Mouse (Mus musculus) right cerebral cortex, adult 2 months (tissue): ENCODE measurements around the gene Dcdc2b.
A peak's percentile ranks its signal among the peaks of the same experiment; 100 is the strongest.

ENCODE experiments used
- DNase-seq, 2 experiments: peaks; one replicate each; pipeline ENCODE4 v3.0.0; 2021 to 2022; ENCODE audit warnings: low spot score in 2 of 2

Dcdc2b gene

GRCm38 (mm10) chr4:129621283-129621841 lies 7.3 kb upstream of the Dcdc2b start:
- no peak for DNase-seq

GRCm38 (mm10) chr4:129620419-129621282 lies 6.6 kb upstream of the Dcdc2b start:
- DNase-seq, result no peak

GRCm38 (mm10) chr4:129618786-129619691 lies 5.0 kb upstream of the Dcdc2b start, which contains the start of gene Iqcc:
Gene Iqcc, minus strand, starts transcription at chr4:129619099.
- DNase-seq, result peak; percentile 97

GRCm38 (mm10) chr4:129618031-129618430 lies 4.0 kb upstream of the Dcdc2b start:
- no peak for DNase-seq

GRCm38 (mm10) chr4:129617121-129617641 lies 3.1 kb upstream of the Dcdc2b start:
- no peak for DNase-seq

- no peak for DNase-seq
Measured at GRCm38 (mm10) chr4:129616631-129617030, 2.6 kb upstream of the Dcdc2b start.

- DNase-seq, result no peak
Measured at GRCm38 (mm10) chr4:129615801-129616290, 1.8 kb upstream of the Dcdc2b start.

GRCm38 (mm10) chr4:129610472-129610871 lies 3.6 kb downstream of the Dcdc2b start:
- DNase-seq, result no peak

GRCm38 (mm10) chr4:129610026-129610425 lies 4.0 kb downstream of the Dcdc2b start:
- DNase-seq, result no peak

- DNase-seq, result no peak
Measured at GRCm38 (mm10) chr4:129609139-129609631, 4.9 kb downstream of the Dcdc2b start.

GRCm38 (mm10) chr4:129608426-129609025 lies 5.5 kb downstream of the Dcdc2b start:
- DNase-seq, result peak; percentile 82 to 84

- DNase-seq, result peak; percentile 80 to 83
Measured at GRCm38 (mm10) chr4:129600233-129601158, 13.6 kb downstream of the Dcdc2b start, which contains the start of the genes Eif3i and Tmem234. Gene Eif3i, minus strand, starts transcription at chr4:129600648. Gene Tmem234, plus strand, starts transcription at chr4:129600668.

GRCm38 (mm10) chr4:129588865-129589264 lies 25.2 kb downstream of the Dcdc2b start:
- DNase-seq, result no peak

- DNase-seq, result no peak
Measured at GRCm38 (mm10) chr4:129586943-129587342, 27.1 kb downstream of the Dcdc2b start.

- DNase-seq, result no peak
Measured at GRCm38 (mm10) chr4:129585773-129586172, 28.3 kb downstream of the Dcdc2b start.

- DNase-seq, result peak; percentile 80 to 91
Measured at GRCm38 (mm10) chr4:129584884-129585608, 29.0 kb downstream of the Dcdc2b start.

- no peak for DNase-seq
Measured at GRCm38 (mm10) chr4:129584370-129584769, 29.7 kb downstream of the Dcdc2b start.

GRCm38 (mm10) chr4:129582251-129582650 lies 31.8 kb downstream of the Dcdc2b start:
- DNase-seq, result no peak

- DNase-seq, result no peak
Measured at GRCm38 (mm10) chr4:129580347-129580746, 33.7 kb downstream of the Dcdc2b start.
